Mouse (Mus musculus): ENCODE data around the gene Slc20a1. TPM values are rescaled to one million over a fixed set of nuclear protein-coding genes. Genes with fewer than 3 reads are reported as not detected.

Slc20a1 gene
- polyA plus RNA-seq, 1 experiment from 2014 or later: 64.5 TPM

GRCm38 (mm10) chr2:129229316-129229715 is 30.8 kb downstream of the Slc20a1 start:
- H3K27ac ChIP-seq (ENCODE audit: low read length): no peak overlapping the region
- no peaks in the 10 kb centered on the region for H3K36me3 ChIP-seq (ENCODE audit: control insufficient read depth, insufficient read depth, low read length)
- no peaks in the 10 kb centered on the region for H3K9me3 ChIP-seq (replicated peaks; ENCODE audit: control insufficient read depth, low read length, poor library complexity, severe bottlenecking)
- no peaks in the 10 kb centered on the region for H3K4me1 ChIP-seq (ENCODE audit: control insufficient read depth, insufficient read depth, low read length)
- H3K4me3 ChIP-seq (ENCODE audit: low read depth, low read length): no peak overlapping the region
- WGBS: 97% methylated on average over 7 of the region's 7 CpGs
- no peaks in the 10 kb centered on the region for H3K27me3 ChIP-seq (ENCODE audit: control insufficient read depth, insufficient read depth, low read depth, low read length)
- H3K9ac ChIP-seq (ENCODE audit: low read depth, low read length): no peak overlapping the region
- no peak for ATAC-seq
- no peak overlapping the region for H3K4me2 ChIP-seq (ENCODE audit: low read length)

- 72% methylated on average over 4 of the region's 4 CpGs for WGBS
- no peak for ATAC-seq
Measured at GRCm38 (mm10) chr2:129232023-129232422, 33.5 kb downstream of the Slc20a1 start.

DNA sequence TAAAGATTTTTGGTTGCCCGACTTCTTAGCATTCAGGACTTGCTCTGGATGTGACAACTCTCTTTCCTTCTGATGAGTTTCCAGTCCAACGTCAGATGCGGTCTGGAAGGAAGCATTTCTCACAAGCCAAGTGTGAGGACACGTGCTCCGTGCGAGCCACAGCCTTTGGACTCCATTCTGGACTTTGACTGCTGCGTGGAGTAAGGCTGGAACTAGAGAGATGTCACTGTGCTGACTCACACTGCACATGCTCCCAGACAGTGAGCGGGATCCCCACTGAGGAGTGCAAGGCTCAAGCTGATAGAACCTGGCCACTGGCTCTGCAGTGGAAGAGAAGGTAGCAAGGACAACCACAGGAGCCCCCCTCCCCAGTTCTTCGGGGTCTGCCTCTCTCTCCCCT is 33.9 kb downstream of the Slc20a1 start:
- Histone ChIP-seq H3K9me3 (replicated peaks; ENCODE audit: control insufficient read depth, low read length, poor library complexity, severe bottlenecking) (no peaks in the 10 kb centered on the region), H3K27me3 (ENCODE audit: control insufficient read depth, insufficient read depth, low read depth, low read length) (no peaks in the 10 kb centered on the region), H3K4me1 (ENCODE audit: control insufficient read depth, insufficient read depth, low read length) (no peaks in the 10 kb centered on the region), H3K9ac (ENCODE audit: low read depth, low read length) (no peak overlapping the region), H3K4me3 (ENCODE audit: low read depth, low read length) (no peak overlapping the region), H3K36me3 (ENCODE audit: control insufficient read depth, insufficient read depth, low read length) (no peaks in the 10 kb centered on the region), H3K27ac (ENCODE audit: low read length) (no peak overlapping the region), H3K4me2 (ENCODE audit: low read length) (no peak overlapping the region)
- 87% methylated on average over 9 of the region's 9 CpGs for WGBS
- no peak for ATAC-seq

More at GRCm38 (mm10) chr2:129232023-129232422, 33.5 kb downstream of the Slc20a1 start:
- Histone ChIP-seq H3K36me3 (ENCODE audit: control insufficient read depth, insufficient read depth, low read length) (no peaks in the 10 kb centered on the region), H3K4me2 (ENCODE audit: low read length) (no peak overlapping the region), H3K9me3 (replicated peaks; ENCODE audit: control insufficient read depth, low read length, poor library complexity, severe bottlenecking) (no peaks in the 10 kb centered on the region), H3K27ac (ENCODE audit: low read length) (no peak overlapping the region), H3K27me3 (ENCODE audit: control insufficient read depth, insufficient read depth, low read depth, low read length) (no peaks in the 10 kb centered on the region), H3K9ac (ENCODE audit: low read depth, low read length) (no peak overlapping the region), H3K4me3 (ENCODE audit: low read depth, low read length) (no peak overlapping the region), H3K4me1 (ENCODE audit: control insufficient read depth, insufficient read depth, low read length) (no peaks in the 10 kb centered on the region)

DNA sequence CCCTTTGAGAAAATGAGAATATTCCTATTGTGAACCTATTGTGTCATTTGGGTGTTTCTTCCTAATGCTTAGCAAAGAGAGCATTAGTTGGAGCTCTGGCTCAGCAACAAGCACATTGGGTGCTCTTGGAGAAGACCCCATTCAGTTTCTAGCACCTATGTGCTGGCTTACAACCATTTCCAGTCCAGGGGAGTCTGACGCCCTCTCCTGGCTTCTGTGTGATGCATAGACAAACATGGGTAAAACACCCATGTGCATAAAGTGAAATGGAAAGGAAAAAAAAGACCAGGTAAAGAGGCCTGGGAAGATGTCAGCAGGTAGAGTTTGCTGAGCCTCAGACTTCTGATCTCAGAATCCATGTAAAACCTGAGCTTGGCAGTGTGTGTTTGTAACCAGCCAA is 34.7 kb downstream of the Slc20a1 start:
- ATAC-seq: no peak
- H3K36me3 ChIP-seq (ENCODE audit: control insufficient read depth, insufficient read depth, low read length): no peaks in the 10 kb centered on the region
- no peak overlapping the region for H3K4me3 ChIP-seq (ENCODE audit: low read depth, low read length)
- H3K27me3 ChIP-seq (ENCODE audit: control insufficient read depth, insufficient read depth, low read depth, low read length): no peaks in the 10 kb centered on the region
- H3K4me2 ChIP-seq (ENCODE audit: low read length): no peak overlapping the region
- no peaks in the 10 kb centered on the region for H3K4me1 ChIP-seq (ENCODE audit: control insufficient read depth, insufficient read depth, low read length)
- H3K9ac ChIP-seq (ENCODE audit: low read depth, low read length): no peak overlapping the region
- H3K9me3 ChIP-seq (replicated peaks; ENCODE audit: control insufficient read depth, low read length, poor library complexity, severe bottlenecking): no peaks in the 10 kb centered on the region
- 87% methylated on average over 1 of the region's 1 CpGs for WGBS
- no peak overlapping the region for H3K27ac ChIP-seq (ENCODE audit: low read length)

DNA sequence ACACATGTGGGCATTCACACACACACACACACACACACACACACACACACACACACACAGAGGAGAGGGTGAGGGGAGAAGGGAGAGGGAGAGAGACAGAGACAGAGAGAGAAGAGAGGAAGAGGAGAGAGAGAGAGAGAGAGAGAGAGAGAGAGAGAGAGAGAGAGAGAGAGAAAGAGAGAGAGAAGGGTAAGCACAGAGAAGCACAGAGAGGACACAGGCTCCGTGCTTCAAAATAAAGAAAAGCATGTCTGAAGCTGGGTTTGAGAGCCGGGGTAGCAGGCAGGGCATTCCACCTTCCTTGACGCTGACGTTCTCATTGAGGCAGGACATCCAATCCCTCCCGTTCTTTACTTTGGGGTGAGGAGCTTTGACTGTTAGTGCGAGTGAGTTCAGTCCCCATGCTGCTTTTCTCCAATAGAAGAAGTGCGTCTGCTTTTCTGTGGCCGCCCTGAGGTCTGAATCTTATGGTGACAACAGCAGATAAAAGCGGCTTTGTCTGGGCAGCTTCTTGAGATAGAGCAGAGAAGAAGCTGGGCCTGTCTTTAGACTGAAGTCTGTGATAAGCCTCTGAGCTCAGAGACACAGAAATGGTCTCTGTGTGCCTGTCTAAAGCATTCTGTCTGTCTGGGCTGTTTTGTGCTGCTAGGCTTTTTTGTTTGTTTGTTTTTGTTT is 35.4 kb downstream of the Slc20a1 start:
- Histone ChIP-seq H3K4me2 (ENCODE audit: low read length) (no peak overlapping the region), H3K9me3 (replicated peaks; ENCODE audit: control insufficient read depth, low read length, poor library complexity, severe bottlenecking) (no peaks in the 10 kb centered on the region)
- WGBS: 48% methylated on average over 9 of the region's 9 CpGs

DNA sequence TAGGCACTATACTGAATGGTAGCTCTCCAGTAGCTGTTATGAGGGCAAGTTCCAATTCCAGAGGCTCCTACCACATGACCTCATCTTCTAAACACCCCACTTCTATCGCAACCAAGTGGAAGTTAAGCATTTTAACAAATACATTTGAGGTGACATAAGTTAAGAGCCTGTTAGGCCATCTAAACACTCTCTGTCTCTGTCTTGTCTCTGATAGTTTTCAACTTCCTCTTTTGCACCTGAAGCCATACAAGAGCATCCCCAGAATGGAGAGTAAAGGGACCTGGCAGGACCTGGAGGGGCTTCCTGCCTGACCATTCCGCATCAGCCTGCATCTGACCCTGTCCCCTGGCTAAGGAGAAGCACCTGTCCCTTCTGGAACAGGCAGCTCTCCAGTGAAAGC is 36.2 kb downstream of the Slc20a1 start:
- no peaks in the 10 kb centered on the region for H3K4me1 ChIP-seq (ENCODE audit: control insufficient read depth, insufficient read depth, low read length)
- H3K4me2 ChIP-seq (ENCODE audit: low read length): no peak overlapping the region
- no peaks in the 10 kb centered on the region for H3K36me3 ChIP-seq (ENCODE audit: control insufficient read depth, insufficient read depth, low read length)
- H3K9ac ChIP-seq (ENCODE audit: low read depth, low read length): no peak overlapping the region
- no peaks in the 10 kb centered on the region for H3K27me3 ChIP-seq (ENCODE audit: control insufficient read depth, insufficient read depth, low read depth, low read length)
- no peak overlapping the region for H3K4me3 ChIP-seq (ENCODE audit: low read depth, low read length)
- no peak for ATAC-seq
- WGBS: 85% methylated on average over 2 of the region's 2 CpGs
- H3K27ac ChIP-seq (ENCODE audit: low read length): no peak overlapping the region
- H3K9me3 ChIP-seq (replicated peaks; ENCODE audit: control insufficient read depth, low read length, poor library complexity, severe bottlenecking): no peaks in the 10 kb centered on the region

More for the DNA sequence above, 35.4 kb downstream of the Slc20a1 start:
- H3K36me3 ChIP-seq (ENCODE audit: control insufficient read depth, insufficient read depth, low read length): no peaks in the 10 kb centered on the region
- H3K27me3 ChIP-seq (ENCODE audit: control insufficient read depth, insufficient read depth, low read depth, low read length): no peaks in the 10 kb centered on the region
- no peak for ATAC-seq
- H3K27ac ChIP-seq (ENCODE audit: low read length): no peak overlapping the region
- no peak overlapping the region for H3K4me3 ChIP-seq (ENCODE audit: low read depth, low read length)
- no peaks in the 10 kb centered on the region for H3K4me1 ChIP-seq (ENCODE audit: control insufficient read depth, insufficient read depth, low read length)
- H3K9ac ChIP-seq (ENCODE audit: low read depth, low read length): no peak overlapping the region

DNA sequence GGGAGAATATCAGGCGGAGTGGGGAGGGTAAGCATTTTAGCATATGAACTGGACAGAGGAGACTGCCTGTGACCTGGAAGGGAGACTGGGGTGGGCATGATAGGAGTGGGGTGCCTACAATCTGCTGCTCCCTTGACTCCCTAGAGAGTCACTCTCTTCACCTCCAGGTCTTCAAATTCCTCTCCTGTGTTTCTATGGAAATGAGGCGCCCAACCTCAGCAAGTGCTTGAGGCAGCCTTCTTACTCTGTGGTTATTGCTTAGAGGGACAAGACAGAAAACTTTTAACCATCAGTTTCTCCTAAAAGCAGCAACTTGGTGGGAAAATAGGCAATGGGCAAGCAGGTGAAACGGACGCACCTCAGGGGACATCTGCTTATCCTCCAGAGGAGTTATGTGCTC is 38.0 kb downstream of the Slc20a1 start:
- no peaks in the 10 kb centered on the region for H3K36me3 ChIP-seq (ENCODE audit: control insufficient read depth, insufficient read depth, low read length)
- H3K9ac ChIP-seq (ENCODE audit: low read depth, low read length): no peak overlapping the region
- H3K9me3 ChIP-seq (replicated peaks; ENCODE audit: control insufficient read depth, low read length, poor library complexity, severe bottlenecking): no peaks in the 10 kb centered on the region
- H3K4me2 ChIP-seq (ENCODE audit: low read length): no peak overlapping the region
- no peak for ATAC-seq
- H3K4me3 ChIP-seq (ENCODE audit: low read depth, low read length): no peak overlapping the region
- peaks cover 3% of the 10 kb centered on the region; the same call in 1 of the 2 replicates for H3K4me1 ChIP-seq (ENCODE audit: control insufficient read depth, insufficient read depth, low read length)
- H3K27ac ChIP-seq (ENCODE audit: low read length): no peak overlapping the region
- H3K27me3 ChIP-seq (ENCODE audit: control insufficient read depth, insufficient read depth, low read depth, low read length): no peaks in the 10 kb centered on the region
- 77% methylated on average over 4 of the region's 4 CpGs for WGBS

DNA sequence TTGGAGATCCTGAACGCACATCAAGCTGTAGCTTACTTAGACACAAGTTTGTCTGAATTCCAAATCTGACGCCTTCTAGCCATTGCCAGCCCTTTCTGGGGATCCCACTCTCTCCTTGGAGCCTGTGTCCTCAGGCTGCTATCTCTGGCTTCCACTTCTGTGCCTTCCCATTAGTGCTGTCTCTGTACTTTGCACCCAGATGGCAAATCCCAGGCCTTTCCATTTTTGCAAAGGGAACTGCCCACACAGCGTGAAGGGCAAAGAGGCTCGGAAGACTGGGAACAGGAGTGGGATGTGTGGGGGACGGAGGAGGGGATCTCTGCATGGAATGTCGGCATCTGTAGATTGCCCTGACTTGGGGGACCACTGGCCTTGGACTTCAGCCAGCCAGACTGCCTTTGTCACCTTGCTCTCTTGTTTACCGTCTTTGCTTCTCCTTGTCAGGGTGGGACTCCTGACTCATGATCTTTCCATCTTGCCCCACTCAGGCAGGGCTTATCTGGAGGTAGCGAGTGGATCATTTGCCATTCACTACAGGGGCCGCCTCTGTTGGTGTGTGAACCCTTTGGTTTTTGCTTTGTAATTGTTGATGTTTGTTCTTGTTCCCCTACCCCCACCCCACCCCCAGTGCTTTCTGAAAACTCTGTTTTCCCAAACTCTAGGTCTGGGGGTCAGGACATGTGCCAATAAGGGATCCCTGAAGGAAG is 42.3 kb downstream of the Slc20a1 start:
- H3K36me3 ChIP-seq (ENCODE audit: control insufficient read depth, insufficient read depth, low read length): no peaks in the 10 kb centered on the region
- 68% methylated on average over 9 of the region's 9 CpGs for WGBS
- H3K4me2 ChIP-seq (ENCODE audit: low read length): no peak overlapping the region
- peaks cover 3% of the 10 kb centered on the region; the same call in 1 of the 2 replicates for H3K4me1 ChIP-seq (ENCODE audit: control insufficient read depth, insufficient read depth, low read length)
- no peak for ATAC-seq
- no peak overlapping the region for H3K27ac ChIP-seq (ENCODE audit: low read length)
- no peaks in the 10 kb centered on the region for H3K27me3 ChIP-seq (ENCODE audit: control insufficient read depth, insufficient read depth, low read depth, low read length)
- H3K9ac ChIP-seq (ENCODE audit: low read depth, low read length): no peak overlapping the region
- H3K9me3 ChIP-seq (replicated peaks; ENCODE audit: control insufficient read depth, low read length, poor library complexity, severe bottlenecking): no peaks in the 10 kb centered on the region
- no peak overlapping the region for H3K4me3 ChIP-seq (ENCODE audit: low read depth, low read length)
